Mouse (Mus musculus) splenic B cell, adult 2 months (primary cell): ENCODE data around the gene Esr2.

Experiments
- DNase-seq: peaks from one replicate; pipeline ENCODE4 v3.0.0-alpha.2; 2011; ENCODE audit warnings: low read depth, low spot score
- H3K27me3 ChIP-seq: 2 replicates; pipeline ENCODE4 v1.6.1; 2012; ENCODE audit warnings: mild to moderate bottlenecking, low read length, moderate library complexity, mixed read lengths; ENCODE audit not compliant: control insufficient read depth, poor library complexity, insufficient read depth, severe bottlenecking
- H3K36me3 ChIP-seq: 2 replicates; pipeline ENCODE4 v1.6.1; 2012; ENCODE audit warnings: mild to moderate bottlenecking, low read length, moderate library complexity, mixed read lengths; ENCODE audit not compliant: control insufficient read depth, poor library complexity, insufficient read depth, severe bottlenecking

The Esr2 gene

GRCm38 (mm10) chr12:76117632-76118153, 59.4 kb downstream of the Esr2 start:
- Histone ChIP-seq H3K27me3 (no peaks in the 10 kb centered on the region; the same call in 1 of the 2 replicates), H3K36me3 (no peaks in the 10 kb centered on the region)
- no peak for DNase-seq

DNA sequence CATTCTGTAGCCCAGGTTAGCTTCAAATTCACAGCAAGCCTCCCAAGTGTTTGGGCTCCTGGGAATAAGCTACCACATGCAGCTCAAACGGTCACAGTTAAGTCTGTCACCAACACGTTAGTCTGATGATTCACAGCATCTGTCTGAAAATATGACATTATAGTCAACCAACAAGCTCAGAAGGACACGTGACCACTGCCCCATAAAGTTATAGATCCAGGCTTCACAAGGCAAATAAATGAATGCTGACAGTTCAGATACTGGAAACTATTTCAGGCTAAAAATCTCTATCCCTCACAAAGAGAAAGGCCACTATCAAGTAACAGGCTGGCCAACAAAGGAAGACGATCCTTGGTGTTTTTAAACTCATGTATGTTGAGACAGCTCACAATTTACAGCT, 60.5 kb downstream of the Esr2 start:
- DNase-seq: no peak
- no peaks in the 10 kb centered on the region for H3K36me3 ChIP-seq
- no peaks in the 10 kb centered on the region; the same call in 1 of the 2 replicates for H3K27me3 ChIP-seq

DNA sequence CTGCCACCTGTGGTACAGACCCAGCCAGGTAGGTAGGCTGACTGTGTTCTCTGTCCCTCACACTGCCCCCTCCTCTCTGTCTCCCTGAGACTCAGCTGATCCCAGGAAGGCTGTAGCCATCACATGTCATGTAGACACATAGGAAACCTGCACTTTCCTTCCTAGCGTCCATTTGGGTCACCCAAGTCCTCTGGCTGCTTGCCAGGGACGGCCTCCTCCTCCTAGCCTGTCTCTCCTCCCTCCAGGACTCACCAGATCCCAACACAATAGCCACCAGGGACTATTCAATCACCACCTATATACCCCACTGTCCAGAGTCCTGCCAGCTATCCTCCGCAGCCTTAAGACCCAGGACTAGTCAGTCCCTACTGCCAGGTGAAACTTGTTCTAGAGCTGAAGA, 66.0 kb downstream of the Esr2 start:
- Histone ChIP-seq H3K27me3 (no peaks in the 10 kb centered on the region), H3K36me3 (peaks cover 3% of the 10 kb centered on the region; the same call in 1 of the 2 replicates)
- no peak for DNase-seq

GRCm38 (mm10) chr12:76109646-76110405, 67.2 kb downstream of the Esr2 start:
- Histone ChIP-seq H3K36me3 (peaks cover 3% of the 10 kb centered on the region; the same call in 1 of the 2 replicates), H3K27me3 (no peaks in the 10 kb centered on the region)
- no peak for DNase-seq

GRCm38 (mm10) chr12:76104596-76105351, 72.3 kb downstream of the Esr2 start:
- Histone ChIP-seq H3K36me3 (peaks cover 7% of the 10 kb centered on the region), H3K27me3 (no peaks in the 10 kb centered on the region)
- no peak for DNase-seq

- no peak for DNase-seq
- H3K27me3 ChIP-seq: no peaks in the 10 kb centered on the region
- peaks cover 3% of the 10 kb centered on the region for H3K36me3 ChIP-seq
Measured at GRCm38 (mm10) chr12:76102621-76103020, 74.4 kb downstream of the Esr2 start.

DNA sequence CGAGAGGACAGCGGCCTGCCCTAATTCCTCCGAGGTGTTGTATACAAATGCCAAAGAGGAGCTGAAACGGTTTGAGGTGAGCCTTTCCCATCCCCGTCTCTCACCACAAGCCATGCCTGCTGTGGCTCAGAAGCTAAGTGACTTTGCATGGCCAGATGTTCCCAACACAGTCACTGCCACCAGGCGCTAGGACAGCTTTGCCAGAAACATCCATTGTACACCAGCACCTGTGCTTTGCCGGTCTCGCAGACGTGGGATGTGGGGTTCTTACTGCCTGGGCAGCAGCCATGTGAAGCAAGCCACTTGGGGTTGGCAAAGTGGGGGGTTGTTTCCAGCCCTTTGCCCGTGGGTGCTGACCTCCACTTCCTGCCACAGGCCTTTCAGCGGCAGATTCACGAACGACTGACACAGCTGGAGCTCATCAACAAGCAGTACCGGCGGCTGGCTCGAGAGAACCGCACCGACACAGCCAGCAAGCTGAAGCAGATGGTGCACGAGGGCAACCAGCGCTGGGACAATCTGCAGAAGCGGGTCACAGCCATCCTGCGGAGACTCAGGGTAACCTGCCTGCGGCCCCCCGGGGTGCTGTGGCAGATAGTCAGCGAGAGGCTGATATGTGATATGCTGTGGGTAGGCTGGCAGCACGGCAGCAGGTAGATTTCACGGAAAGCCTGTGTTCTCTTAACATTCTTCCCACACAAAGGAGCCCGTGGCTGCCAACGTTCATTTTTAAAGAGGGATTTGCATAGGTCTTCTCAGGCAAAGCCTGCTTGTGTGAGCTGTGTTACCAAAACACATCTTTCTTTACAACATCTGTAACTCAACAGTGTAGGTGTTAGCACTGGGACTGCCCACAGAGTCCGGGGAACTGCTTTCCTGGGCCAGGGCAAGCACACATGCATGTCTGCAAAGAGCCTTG, 81.7 kb downstream of the Esr2 start:
- no peak for DNase-seq
- no peaks in the 10 kb centered on the region for H3K27me3 ChIP-seq

GRCm38 (mm10) chr12:76093613-76094588, 83.2 kb downstream of the Esr2 start:
- no peaks in the 10 kb centered on the region for H3K27me3 ChIP-seq
- peaks cover 5% of the 10 kb centered on the region; the same call in 1 of the 2 replicates for H3K36me3 ChIP-seq
- DNase-seq: no peak

More for the DNA sequence above, 81.7 kb downstream of the Esr2 start:
- peaks cover 5% of the 10 kb centered on the region; the same call in 1 of the 2 replicates for H3K36me3 ChIP-seq

DNA sequence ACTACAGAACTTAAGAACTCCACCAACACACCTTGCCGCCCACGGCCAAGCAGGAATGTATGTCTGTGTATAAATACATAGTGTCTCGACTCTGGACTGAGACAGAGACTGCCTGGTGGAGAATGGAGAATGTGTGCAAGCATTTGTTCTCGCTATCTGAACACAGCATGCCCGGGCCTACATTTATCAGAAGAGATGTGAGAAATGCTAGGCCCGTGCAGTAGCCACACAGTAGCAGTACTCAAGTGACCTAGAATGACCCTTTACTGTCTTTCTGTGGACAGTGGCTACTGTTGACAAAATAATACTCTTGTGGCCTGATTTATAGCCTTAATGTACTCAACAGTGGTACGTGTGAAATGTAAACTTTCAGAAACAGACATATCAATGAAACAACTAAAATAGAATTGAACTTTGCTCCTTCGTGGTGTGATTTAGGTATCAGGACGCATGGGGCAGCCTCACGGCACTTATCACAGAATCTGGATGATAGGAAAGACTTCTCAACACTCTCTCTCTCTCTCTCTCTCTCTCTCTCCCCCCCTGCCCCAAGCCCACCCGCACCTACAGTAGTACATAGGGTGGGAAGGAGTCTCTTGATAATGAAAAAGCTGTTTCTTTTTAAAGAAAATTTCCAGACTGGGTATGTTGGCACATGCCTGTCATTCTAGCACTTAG, 84.1 kb downstream of the Esr2 start:
- no peak for DNase-seq
- Histone ChIP-seq H3K36me3 (peaks cover 5% of the 10 kb centered on the region; the same call in 1 of the 2 replicates), H3K27me3 (no peaks in the 10 kb centered on the region)

DNA sequence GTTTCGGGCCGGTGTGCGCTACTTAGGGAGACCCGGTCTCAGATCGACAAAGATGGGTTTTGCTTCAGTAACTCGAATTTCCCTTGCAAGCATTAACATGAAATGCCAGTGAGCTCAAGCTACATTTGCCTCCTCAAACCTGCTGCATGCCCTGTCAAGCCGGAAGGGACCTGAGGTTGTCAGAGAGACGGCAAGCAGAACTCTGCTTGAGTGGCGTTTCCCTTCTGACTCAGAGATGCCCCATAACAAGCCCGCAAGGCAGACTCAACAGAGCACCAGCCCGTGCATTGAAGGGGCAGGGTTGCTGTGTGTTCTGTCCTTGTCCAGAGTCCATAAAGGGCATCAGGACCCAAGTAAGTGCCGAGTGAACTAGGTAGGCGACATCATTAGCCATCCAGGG, 90.0 kb downstream of the Esr2 start:
- peak; percentile 63 for DNase-seq
- no peaks in the 10 kb centered on the region for H3K27me3 ChIP-seq
- no peaks in the 10 kb centered on the region for H3K36me3 ChIP-seq

GRCm38 (mm10) chr12:76085956-76086905, 90.8 kb downstream of the Esr2 start:
- DNase-seq: peak; percentile 67
- Histone ChIP-seq H3K36me3 (no peaks in the 10 kb centered on the region), H3K27me3 (no peaks in the 10 kb centered on the region)

- Histone ChIP-seq H3K36me3 (no peaks in the 10 kb centered on the region), H3K27me3 (no peaks in the 10 kb centered on the region)
- no peak for DNase-seq
Measured at GRCm38 (mm10) chr12:76085066-76085465, 92.0 kb downstream of the Esr2 start.
